Mouse (Mus musculus): ENCODE results near the gene Zbtb34.

The Zbtb34 gene

GRCm38 (mm10) chr2:33430771-33431699, at the start of gene Zbtb34:
TSS of gene Zbtb34 (minus strand) at chr2:33431324.
- peak; percentile 89 for DNase-seq (ENCODE audit: low read depth, low spot score)

DNA sequence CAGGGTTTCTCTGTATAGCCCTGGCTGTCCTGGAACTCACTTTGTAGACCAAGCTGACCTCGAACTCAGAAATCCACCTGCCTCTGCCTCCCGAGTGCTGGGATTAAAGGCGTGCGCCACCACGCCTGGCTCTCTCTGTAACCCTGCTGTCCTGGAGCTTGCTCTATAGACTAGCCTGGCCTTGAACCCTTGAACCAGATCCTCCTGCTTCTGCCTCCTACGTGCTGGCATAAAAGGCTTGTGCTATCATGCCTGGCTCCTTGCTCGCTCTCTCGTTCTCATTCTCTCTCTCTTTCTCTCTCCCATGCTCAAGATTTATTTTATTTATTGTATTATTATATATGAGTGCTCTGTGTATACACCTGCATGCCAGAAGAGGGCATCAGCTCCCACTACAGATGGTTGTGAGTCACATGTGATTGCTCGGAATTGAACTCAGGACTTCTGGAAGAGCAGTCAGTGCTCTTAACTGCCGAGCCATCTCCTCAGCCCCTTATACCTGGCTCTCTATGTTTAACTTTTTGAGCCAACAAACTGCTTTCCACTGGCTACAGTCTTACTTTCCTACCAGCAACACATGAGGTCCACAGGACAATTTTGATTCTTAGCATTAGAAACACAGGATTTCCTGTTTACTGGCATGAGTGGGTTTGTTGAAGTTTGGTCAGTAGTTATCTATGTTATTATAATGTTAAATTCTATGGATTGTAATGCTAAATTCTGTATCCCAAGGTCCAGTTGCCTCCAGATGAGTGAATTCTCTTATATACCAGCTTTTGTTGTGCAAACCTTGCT, 47.0 kb upstream of the Zbtb34 start:
- DNase-seq (ENCODE audit: low read depth, low spot score): no peak

DNA sequence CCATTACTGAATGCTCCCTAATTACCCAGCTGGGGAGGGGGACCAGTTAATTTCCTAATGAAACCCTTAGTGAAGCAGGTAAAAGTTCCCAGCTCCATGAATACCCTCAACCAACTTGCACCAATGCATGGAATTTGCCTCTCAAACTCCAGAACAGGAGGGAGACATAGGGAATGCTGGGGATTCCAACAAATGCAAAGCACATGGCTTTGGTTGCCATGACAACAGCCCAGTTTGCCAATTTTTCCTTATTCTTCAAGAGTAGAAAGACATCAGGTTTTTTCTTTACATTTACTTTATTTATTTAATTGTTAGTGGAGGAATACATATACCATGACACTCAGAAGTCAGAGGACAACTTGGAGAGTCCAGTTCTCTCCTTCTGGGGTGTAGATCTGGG, 44.8 kb upstream of the Zbtb34 start:
- DNase-seq (ENCODE audit: low read depth, low spot score): no peak

DNA sequence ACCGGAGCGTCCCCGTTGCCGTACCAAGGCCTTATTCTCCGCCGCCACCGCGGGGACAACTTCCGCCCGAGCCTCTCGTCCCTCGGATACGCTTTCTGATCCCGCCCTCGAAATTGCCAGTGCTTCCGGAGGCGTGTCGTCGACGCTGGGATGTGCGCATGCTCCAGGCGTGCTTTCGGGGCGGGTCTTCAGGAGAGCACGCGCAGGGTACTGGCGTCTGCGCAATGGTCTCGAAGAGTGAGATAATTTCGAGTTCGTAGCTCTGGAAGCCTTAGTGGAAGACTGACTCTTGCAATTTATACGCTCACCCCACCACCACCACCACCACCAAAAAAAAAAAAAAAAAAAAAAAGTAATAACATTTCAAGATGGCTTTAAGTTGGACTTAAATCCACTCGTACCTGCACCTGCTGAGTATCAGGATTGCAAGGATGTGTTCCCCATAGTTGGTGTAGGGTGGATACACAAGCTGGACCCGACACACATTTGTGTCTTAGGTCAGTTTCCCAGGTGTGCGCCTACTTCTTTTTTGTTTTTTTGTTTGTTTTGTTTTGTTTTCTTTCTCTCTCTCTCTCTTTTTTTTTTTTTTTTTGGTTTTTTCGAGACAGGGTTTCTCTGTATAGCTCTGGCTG, 37.5 kb upstream of the Zbtb34 start, which contains the start of gene Zbtb43:
Zbtb43 (minus strand) TSS at position 94 of the 632 bp plus-strand sequence.
- DNase-seq (ENCODE audit: low read depth, low spot score): peak; percentile 98

- peak; percentile 9 for DNase-seq (ENCODE audit: low read depth, low spot score)
Observed at GRCm38 (mm10) chr2:33467546-33468465, 36.7 kb upstream of the Zbtb34 start.

DNA sequence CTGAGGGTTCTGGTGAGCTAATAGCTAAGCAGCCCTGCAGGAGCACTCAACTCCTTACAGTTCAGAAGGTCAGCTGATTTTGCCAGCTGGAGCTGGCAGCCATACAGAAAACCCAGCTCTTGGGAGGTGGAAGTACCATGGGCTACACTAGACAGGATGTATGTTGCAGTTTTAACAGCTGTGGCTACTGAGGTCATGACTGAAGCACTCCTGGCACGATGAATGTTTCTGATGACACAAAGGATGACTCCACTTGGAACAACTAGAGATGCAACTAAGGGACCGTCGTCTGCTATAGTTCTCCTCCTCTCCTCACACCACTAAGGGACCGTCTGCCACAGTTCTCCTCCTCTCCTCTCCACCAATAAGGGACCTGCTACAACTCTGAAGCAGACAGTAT, 34.8 kb upstream of the Zbtb34 start:
- no peak for DNase-seq (ENCODE audit: low read depth, low spot score)

DNA sequence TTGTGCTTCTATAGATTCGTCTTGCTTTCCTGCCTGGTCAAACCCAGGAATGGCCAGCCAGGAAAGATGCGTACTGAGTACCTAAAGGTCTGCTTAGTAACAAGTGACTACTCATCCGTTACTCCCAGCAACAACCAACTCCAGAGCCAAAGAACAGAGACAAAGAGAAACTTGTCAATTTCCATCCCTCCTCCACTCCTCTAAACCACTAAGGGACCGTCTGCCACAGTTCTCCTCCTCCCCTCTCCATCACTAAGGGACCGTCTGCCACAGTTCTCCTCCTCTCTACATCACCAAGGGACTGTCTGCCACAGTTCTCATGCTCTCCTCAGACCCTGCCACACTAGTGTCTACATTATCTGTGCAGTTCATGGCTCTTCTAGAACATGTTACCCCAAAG, 34.1 kb upstream of the Zbtb34 start:
- DNase-seq (ENCODE audit: low read depth, low spot score): no peak

GRCm38 (mm10) chr2:33462066-33462465, 30.9 kb upstream of the Zbtb34 start:
- DNase-seq (ENCODE audit: low read depth, low spot score): no peak

- DNase-seq (ENCODE audit: low read depth, low spot score): no peak
Observed at GRCm38 (mm10) chr2:33461066-33461465, 29.9 kb upstream of the Zbtb34 start.

- DNase-seq (ENCODE audit: low read depth, low spot score): no peak
Observed at GRCm38 (mm10) chr2:33459660-33460059, 28.5 kb upstream of the Zbtb34 start.

GRCm38 (mm10) chr2:33456696-33457095, 25.6 kb upstream of the Zbtb34 start:
- DNase-seq (ENCODE audit: low read depth, low spot score): no peak

DNA sequence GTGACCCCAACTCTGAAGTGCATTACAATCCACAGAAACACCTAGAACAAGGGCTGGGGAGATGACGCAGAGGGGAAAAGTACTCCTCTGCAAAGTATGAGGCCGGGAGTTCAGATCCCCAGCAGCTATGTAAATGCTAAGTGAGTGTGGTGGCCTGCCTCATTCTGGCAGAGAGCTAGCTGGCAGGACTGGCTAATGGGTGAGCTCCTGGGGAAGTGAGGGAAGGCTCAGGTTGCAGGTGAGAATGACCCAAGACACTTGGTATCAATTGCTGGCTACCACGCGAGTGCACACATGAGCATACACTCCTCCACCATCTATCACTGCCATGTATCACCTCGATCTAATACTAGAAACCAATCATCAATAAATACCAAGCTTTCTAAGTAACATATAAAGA, 25.1 kb upstream of the Zbtb34 start:
- DNase-seq (ENCODE audit: low read depth, low spot score): no peak

DNA sequence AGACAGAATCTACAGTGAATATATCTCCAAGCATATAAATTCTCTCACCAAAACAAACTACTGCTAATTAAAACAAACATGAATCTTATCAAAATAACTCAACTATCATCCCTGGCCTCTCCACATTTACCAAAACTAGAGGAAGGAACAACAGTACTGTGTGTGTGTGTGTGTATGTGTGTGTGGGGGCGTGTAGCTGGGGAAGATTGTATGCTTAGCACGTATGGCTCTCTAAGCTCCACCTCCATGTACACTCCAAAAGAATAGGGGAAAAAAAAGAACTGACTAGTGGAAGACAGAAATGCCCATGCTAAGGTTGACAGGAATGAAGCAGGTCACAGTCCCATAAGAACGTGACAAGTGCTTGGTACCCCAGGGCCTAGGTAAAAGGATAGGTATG, 24.2 kb upstream of the Zbtb34 start:
- DNase-seq (ENCODE audit: low read depth, low spot score): no peak

DNA sequence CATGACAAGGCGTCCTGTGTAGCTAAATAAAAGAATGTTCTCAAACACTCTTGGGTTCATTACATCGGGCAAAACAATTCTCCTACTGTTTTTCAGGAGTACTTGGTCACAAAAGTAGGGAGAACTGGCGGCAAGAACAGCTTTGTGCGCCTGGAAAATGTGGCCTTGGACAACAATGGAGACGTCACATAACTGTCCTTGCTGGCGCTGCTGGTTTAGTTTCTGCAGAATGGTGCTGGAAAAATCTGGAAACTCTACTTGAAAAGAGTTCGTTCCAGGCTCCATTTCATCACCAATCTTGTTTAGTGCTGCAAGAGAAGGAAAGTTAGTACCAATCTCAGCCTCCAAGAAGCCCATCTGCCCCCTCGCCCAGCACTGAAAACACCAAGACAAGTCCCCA, 23.7 kb upstream of the Zbtb34 start:
- no peak for DNase-seq (ENCODE audit: low read depth, low spot score)

GRCm38 (mm10) chr2:33453476-33453875, 22.4 kb upstream of the Zbtb34 start:
- no peak for DNase-seq (ENCODE audit: low read depth, low spot score)

GRCm38 (mm10) chr2:33452721-33453120, 21.6 kb upstream of the Zbtb34 start:
- no peak for DNase-seq (ENCODE audit: low read depth, low spot score)

DNA sequence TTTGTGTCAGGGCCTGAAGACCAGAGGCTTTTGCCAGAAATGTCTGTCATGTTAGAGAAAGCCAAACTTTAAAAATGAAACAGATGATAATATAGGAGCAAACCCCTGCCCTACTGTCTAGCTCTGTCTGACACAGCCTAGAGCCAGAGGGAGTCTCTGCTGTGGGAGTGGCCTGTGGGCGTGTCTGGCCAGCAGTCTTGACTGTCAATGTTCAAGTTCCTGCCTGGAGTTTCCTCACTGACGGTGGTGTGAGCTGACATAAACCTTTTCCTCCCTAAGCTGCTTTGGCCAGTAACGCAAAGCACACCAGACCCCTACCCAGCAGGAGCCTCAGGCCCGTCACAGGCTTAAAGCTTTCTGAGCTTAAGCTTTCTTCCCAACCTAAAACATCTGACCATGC, 21.0 kb upstream of the Zbtb34 start:
- DNase-seq (ENCODE audit: low read depth, low spot score): no peak

DNA sequence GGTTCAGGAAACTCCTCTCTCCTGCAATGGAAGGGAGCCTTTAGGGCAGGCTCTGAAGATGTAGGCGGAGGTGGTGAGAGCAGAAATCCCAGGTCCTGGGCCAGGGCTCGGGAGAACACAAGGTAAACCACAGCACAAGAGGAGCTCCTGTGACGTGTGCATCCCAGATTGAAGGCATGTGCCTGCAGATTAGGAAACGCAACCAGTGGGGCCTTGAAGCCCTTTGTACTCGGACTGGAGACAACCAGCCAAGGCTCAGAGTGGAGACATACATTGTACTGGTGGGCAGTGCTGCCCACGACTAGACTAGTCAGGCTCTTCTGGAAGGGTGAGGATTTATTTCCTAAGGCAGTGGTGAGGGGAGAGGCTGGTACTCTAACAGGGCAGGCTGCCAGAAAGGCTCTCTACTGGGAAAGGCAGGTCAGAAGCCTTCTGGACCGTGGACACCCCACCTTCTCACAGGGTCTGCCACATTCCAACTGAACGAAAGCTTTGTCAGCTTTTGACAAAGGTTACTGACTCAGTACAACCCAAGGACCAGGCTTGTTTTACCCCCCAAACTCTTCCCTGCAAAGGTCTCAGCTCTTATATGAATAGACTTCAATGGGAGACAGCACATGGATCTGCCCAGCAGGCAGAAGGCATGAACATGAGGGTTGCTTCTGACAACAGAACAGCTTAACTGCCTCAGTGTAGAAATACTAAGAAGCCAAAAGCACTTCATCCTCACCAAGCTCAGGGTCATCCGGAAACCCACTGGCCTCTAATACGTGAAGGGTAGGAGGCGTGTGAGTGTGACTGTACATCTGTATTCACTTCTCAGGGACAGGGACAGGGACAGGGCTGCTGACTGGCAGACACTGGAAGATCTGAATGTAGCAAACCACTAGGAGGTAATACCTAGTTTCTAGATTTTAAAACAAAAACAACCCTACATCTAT, 20.2 kb upstream of the Zbtb34 start:
- no peak for DNase-seq (ENCODE audit: low read depth, low spot score)

DNA sequence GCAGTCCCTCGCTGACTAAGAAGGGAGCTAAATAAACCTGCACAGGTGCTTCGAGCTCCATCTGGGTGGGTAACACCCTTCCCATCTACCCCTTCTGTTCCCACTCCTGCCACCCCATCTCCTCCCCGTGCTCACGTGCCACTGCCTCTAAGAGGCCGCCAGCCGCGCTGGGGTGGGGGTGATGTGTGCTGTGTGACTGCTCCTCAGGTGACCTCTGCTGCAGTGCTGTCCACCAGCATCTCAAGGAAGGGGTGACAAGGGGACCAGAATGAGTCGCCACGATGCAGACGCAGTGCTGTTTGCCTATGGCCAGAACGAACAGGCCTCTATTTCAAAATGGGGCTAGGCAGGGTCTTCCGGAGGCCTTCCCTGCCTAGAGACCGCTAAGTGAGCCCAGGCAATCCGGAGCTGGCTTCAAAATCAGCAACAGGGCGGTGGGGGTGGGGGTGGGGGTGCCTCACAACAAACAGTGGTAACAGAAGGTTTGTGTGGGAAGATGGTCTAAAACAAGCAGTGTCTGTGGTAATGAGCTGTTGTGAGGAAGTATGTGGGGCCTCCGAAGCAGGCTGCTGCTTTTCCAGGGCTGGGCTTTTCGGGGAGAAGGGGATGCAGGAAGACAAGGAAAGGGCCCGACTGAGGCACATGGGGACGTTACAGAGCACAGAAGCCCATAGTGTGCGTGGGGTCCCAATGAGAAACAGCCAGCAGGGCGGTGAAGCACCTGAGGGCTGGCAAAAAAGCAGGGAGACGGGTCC, 18.2 kb upstream of the Zbtb34 start:
- DNase-seq (ENCODE audit: low read depth, low spot score): no peak
